Mouse (Mus musculus): ENCODE measurements at regions not wholly inside any gene's neighbourhood (a gene's known extent, or its start where the extent isn't known, plus 50 kb on each side); places are given as distances from the start of the nearest gene placed in this dataset.

DNA sequence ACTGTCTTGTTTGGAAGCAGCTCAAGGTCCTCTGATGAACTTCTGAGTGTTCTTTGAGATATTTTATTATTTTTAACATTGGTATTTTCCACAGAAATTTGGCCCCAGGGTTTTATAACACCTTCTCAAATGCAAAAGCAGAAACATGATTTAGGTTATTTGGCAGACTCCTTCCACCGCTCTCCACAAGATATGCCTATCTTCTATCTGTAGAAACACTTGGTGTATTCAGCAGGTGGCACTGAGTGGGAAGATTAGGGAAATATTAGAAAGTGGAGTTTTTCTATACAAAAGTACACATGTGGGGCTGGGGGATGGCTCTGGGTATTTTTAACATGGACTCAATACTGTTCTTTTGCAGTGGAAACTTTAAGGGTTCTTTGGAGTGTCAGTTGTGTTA lies 475.3 kb downstream of the Dach1 start:
- DNase-seq (ENCODE audit: low spot score in 2 of 2): no peak

DNA sequence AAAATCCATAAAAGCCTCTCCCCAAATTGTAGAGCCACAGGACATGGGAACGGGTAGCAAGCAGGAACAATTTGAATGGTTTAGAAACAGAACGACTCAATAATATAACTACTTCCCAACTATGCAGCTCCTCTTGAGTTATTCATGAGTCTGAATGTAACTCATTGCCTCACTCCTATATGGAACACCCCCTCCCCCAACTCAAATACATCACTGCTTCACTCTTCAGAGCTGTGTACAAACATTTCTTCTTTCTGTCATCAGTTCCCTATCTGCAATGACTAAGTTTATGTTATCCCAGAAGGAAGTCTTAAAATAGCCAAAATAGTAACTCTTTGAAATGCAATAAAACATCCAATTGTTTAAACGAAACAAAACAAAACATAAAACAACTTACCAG lies 484.9 kb downstream of the Dach1 start:
- no peak for DNase-seq (ENCODE audit: low spot score in 2 of 2)

GRCm38 (mm10) chr14:97667806-97668205 lies 501.8 kb downstream of the Dach1 start:
- DNase-seq (ENCODE audit: low spot score in 2 of 2): no peak

GRCm38 (mm10) chr14:97638187-97638792 lies 531.3 kb downstream of the Dach1 start:
- no peak for DNase-seq (ENCODE audit: low spot score in 2 of 2)

DNA sequence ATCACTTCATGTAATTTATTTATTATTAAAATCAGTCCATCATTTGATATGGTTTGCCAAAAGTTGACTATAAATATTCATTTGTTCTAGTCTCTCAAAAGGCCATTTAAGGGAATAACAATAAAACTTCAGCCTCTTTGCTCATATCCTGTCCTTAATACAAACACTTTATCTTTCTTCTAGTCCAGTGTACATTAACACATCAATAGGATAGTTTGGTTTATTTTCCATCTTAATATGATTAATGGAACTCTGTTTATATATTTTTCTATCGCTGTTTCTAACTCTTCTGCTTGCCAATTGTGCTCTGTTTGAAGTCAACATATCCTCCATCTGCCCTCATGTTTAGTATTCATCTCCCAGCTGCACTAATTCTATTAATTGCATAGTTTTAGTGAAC lies 558.1 kb downstream of the Dach1 start:
- no peak for DNase-seq (ENCODE audit: low spot score in 2 of 2)

GRCm38 (mm10) chr14:97596694-97597093 lies 572.9 kb downstream of the Dach1 start:
- DNase-seq (ENCODE audit: low spot score in 2 of 2): no peak

DNA sequence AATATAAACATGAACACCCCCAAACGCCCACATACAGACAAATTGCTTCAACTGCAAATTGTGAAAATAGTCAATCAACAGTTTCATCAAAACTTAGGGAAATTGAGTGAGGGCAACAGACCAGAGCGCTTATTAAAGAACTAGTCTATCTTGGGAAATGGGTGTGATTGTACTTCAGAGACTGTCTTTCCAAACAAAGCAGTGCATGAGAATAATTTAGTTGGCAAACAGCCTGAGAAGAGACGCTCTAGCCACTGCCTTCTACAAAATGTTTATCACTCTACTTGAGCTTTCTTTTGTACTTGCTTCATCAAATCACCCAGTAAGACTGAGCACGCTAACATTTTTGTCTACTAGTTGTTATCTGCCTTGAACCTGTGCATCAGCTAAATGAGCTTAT lies 581.0 kb downstream of the Dach1 start:
- DNase-seq (ENCODE audit: low spot score in 2 of 2): no peak

DNA sequence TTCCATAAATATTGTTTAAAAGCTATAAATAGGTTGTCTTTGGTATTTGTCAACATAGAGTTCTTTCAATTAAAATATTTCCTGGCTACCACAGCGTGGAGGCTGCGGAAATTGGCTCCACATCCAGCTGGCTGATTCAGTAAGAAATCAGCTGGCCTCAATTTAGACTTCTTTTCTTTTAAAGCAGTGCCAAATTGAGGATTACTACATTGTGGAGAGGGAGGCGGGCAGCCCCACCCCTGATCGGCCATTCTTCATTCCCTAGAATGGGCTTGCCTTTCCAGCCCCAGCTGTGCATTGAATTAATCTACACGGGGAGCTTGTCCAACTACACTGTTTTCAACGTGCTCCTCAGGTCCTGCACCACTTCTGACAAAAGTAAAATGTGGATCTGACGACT lies 581.4 kb downstream of the Dach1 start:
- peak in 1 of 2 experiments; percentile 20 for DNase-seq (ENCODE audit: low spot score in 2 of 2)

DNA sequence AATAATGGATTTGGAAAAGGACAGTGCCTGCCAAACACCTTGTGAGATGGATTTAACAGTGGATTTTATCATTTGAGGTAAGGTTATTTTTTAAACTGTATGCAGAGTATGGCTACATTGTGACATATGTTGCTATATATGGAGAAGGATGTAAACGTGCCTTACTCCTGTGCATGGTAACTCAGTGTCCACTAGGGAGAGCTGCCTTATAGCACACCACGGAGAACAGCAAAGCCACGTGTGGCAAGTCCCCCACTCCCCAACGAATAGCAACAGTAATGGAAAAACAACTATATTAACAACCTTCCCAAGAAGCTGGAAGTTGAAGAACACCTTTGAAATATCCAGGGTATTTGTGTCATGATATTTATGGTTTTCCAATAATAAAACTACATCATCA lies 582.6 kb downstream of the Dach1 start:
- no peak for DNase-seq (ENCODE audit: low spot score in 2 of 2)

DNA sequence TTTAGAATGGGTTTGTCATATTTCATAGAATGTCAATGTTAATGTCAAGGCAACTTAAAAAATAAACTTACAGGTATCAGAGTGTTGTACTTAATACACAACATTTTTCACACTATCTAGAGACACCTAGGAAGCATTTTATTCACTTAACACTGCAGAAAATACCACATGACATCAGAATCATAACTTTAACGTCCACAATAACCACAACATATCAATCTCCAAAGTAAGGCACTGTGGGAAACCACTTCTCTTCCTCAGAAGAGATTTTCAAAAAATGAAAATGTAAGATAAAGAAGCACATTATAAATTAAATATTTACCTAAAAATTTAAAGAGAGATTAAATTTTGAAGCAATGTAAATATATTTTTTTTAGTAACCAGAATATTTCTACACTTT lies 599.3 kb downstream of the Dach1 start:
- DNase-seq (ENCODE audit: low spot score in 2 of 2): no peak

GRCm38 (mm10) chr14:97560121-97560907 lies 609.3 kb downstream of the Dach1 start:
- peak in 1 of 2 experiments; percentile 3 for DNase-seq (ENCODE audit: low spot score in 2 of 2)

DNA sequence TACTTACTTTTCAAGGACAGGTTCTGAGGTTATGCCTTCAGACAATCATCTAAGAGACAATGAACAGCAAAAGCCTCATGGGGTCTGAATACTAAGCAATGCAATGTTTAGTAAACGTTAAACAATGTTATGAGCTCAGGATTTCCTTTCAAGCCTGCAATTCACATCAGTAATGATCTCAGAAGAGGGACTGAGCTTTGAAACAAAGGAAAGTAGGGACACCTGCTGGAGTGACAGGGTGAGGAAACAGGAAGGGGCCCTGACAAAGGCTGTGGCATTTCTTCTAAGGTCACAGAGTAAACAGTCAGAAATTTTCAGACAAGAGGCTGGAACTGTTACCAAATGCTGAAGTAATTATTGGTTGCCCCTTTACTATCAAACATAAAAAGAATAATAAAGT lies 610.0 kb downstream of the Dach1 start:
- peak in 1 of 2 experiments; percentile 11 for DNase-seq (ENCODE audit: low spot score in 2 of 2)

DNA sequence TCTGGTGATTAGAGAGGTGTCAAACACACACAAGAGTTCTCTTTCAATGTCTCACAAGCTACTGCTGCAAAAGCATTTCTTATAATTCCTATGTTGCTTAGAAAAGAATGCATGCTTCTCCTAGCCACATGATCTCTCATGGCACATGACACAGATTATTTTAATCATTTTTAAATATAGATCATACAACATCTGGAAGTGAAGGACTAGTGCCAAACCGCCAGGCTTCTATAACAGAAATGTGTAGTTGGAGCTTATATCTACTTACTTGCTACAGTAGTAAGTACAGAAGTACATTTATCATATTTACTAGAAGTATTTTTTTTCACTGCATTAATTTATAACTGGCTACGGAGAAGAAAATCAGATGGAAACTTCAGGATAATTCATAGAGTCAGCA lies 611.3 kb downstream of the Dach1 start:
- no peak for DNase-seq (ENCODE audit: low spot score in 2 of 2)

GRCm38 (mm10) chr14:97557888-97558287 lies 611.7 kb downstream of the Dach1 start:
- DNase-seq (ENCODE audit: low spot score in 2 of 2): no peak

- DNase-seq (ENCODE audit: low spot score in 2 of 2): no peak
Measured at GRCm38 (mm10) chr14:97546276-97546675, 623.3 kb downstream of the Dach1 start.

DNA sequence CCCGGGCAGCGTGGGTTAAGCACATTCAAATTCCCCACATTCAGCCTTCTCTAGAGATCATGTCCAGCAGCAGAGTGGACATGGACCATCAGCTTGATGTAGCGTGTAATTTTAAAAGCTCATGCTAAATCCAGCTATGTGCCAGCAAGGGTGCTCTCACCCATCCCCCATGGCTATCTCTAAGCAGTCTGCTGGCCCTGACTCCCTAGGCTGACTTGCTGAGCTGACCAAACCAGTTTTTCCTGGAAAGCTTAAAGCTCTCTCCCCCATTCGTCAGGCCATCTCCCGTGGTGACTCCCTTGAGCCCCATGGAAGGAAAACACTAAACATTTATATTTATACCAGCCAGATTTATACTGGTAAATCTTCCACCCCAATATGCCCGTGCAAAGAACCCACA lies 625.3 kb downstream of the Dach1 start:
- no peak for DNase-seq (ENCODE audit: low spot score in 2 of 2)

- no peak for DNase-seq (ENCODE audit: low spot score in 2 of 2)
Measured at GRCm38 (mm10) chr14:97537012-97537411, 632.6 kb downstream of the Dach1 start.

DNA sequence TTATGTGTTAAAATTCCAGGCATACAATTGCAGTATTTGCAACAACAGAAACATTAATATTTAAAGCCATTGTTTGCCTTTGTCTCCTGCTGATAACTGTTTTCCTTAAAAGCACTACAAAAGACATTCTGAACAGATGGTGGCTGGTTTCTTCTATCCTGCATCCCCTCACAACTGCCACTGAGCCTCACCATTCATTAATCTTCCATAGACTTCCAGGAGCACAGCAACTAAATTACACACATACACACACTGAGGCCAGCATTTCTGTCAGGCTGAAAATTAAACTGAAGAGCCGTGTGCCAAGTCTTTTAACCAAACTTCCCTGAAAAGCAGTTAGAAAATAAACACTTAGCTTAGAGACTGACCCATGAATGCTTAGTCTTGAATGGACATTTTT lies 658.2 kb downstream of the Dach1 start:
- no peak for DNase-seq (ENCODE audit: low spot score in 2 of 2)

GRCm38 (mm10) chr14:97489427-97490347 lies 679.9 kb downstream of the Dach1 start:
- peak; percentile 25 to 54 for DNase-seq (ENCODE audit: low spot score in 2 of 2)

GRCm38 (mm10) chr14:97478236-97478635 lies 691.3 kb downstream of the Dach1 start:
- no peak for DNase-seq (ENCODE audit: low spot score in 2 of 2)

DNA sequence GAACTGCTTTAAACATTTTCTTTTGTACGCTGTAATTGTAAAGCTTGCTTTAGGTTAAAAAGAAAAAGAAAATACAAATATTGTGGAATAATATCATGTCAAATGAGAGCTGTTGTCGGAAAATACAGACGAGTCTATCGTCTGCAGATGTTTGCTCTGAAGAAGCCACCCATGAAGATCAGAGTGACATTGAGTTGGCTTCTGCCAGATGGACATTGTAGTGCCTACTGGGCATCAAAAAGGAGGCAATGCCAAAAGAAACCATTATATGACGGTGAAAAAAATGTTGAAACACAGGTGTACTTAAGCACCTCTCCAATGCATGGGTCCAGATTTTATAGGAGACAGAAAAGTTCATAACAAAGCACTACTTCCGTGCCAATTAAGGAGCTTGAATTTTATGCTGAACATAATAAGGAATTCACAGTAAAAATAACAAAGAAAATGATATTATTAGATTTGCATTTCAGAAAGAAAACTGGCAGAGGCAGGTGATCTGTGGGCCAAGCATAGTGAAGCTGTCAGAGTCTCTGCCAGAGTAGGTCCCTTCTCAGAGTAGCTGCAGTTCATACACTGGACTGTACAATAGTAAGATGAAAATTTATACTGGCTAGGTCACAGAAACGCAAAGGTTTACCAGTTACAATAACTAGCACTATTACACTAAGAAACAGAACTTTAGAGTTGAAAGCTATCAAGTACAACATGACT lies 718.9 kb downstream of the Dach1 start:
- DNase-seq (ENCODE audit: low spot score in 2 of 2): no peak

DNA sequence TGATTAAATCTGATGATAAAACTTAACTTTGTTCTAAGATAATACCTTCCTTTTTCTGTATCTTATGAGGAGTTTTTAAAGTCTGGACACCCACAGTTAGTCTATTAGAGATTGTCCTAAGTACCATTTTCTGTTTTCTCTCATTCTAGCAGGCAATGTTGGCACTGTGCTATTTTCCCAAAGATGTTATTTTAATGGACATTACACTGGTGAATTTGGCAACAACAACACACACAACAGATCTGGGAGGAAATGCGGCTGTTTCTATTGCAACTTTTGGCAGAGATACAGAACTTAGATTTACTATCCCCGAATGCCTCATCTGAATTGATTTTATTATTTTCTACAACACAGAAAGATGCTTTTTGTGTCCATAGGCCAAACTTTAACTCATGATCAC lies 720.9 kb downstream of the Dach1 start:
- DNase-seq (ENCODE audit: low spot score in 2 of 2): no peak
